Mouse (Mus musculus) lung, postnatal 0 days (tissue): ENCODE data around the gene Cnih3. TPM values are rescaled to one million over a fixed set of nuclear protein-coding genes. Genes with fewer than 3 reads are reported as not detected.

Source experiments
- ATAC-seq: fragments of 200-750 bp; cut with Nextera tagmentation; 2 replicates; pipeline ENCODE4 v1.8.0; 2017; ENCODE audit warnings: moderate library complexity
- DNase-seq: peaks from one replicate; pipeline ENCODE4 v3.0.0-alpha.2; 2016; ENCODE audit warnings: low spot score
- H3K27ac ChIP-seq: fragments of 300-500 bp; sonication (generic); 2 replicates; pipeline ENCODE4 v1.5.1; 2014; ENCODE audit warnings: antibody characterized with exemption, mild to moderate bottlenecking, low read length, mixed read lengths
- H3K27me3 ChIP-seq: fragments of 300-500 bp; sonication (generic); replicated peaks from 2 replicates; pipeline ENCODE4 v1.6.1; 2014; ENCODE audit warnings: low read length, mixed read lengths; ENCODE audit not compliant: insufficient read depth
- H3K36me3 ChIP-seq: fragments of 300-500 bp; sonication (generic); 2 replicates; pipeline ENCODE4 v1.6.1; 2014; ENCODE audit warnings: low read length, mixed read lengths; ENCODE audit not compliant: insufficient read depth
- H3K4me1 ChIP-seq: fragments of 300-500 bp; sonication (generic); 2 replicates; pipeline ENCODE4 v1.6.1; 2014; ENCODE audit warnings: antibody characterized with exemption, low read depth, low read length, mixed read lengths; ENCODE audit not compliant: insufficient read depth
- H3K4me2 ChIP-seq: fragments of 300-500 bp; sonication (generic); replicated peaks from 2 replicates; pipeline ENCODE4 v1.6.1; 2014; ENCODE audit warnings: low read depth, mild to moderate bottlenecking, low read length, moderate library complexity, mixed read lengths
- H3K4me3 ChIP-seq: fragments of 300-500 bp; sonication (generic); 2 replicates; pipeline ENCODE4 v1.5.1; 2014; ENCODE audit warnings: low read depth, low read length
- H3K9ac ChIP-seq: fragments of 300-500 bp; sonication (generic); replicated peaks from 2 replicates; pipeline ENCODE4 v1.6.1; 2014; ENCODE audit warnings: low read depth, mild to moderate bottlenecking
- H3K9me3 ChIP-seq: fragments of 300-500 bp; sonication (generic); 2 replicates; pipeline ENCODE4 v1.6.1; 2016; ENCODE audit warnings: low read length, mixed read lengths
- CTCF ChIP-seq: IDR thresholded peaks from 2 replicates; pipeline ENCODE4 v1.5.1; 2016; ENCODE audit warnings: antibody characterized with exemption, mild to moderate bottlenecking
- EP300 ChIP-seq: IDR thresholded peaks from 2 replicates; pipeline ENCODE4 v1.6.1; 2016; ENCODE audit warnings: antibody characterized with exemption, mild to moderate bottlenecking, control low read depth
- WGBS: fragments of 180-500 bp; shearing (Covaris S2); extraction: QIAGEN DNeasy Blood & Tissue Kit; methylation state at CpG from one replicate; pipeline ENCODE4 v1.1.7; 2014; 5-methylcytosine and 5-hydroxymethylcytosine counted together
- polyA plus RNA-seq: library from polyadenylated mRNA; unstranded; fragments of >200 nt; fragmentation: Nextera tagmentation; extraction: Ambion mirVana; gene quantifications from 2 replicates; pipeline ENCODE4 v1.2.1, GENCODE M21; 2015

The Cnih3 gene
- polyA plus RNA-seq, 1 experiment from 2014 or later, result 0.30 TPM

GRCm38 (mm10) chr1:181315350-181315749, 37.1 kb upstream of the Cnih3 start:
- Histone ChIP-seq H3K4me2 (no peak overlapping the region), H3K9ac (no peak overlapping the region), H3K36me3 (no peaks in the 10 kb centered on the region), H3K4me3 (no peak overlapping the region), H3K27me3 (no peaks in the 10 kb centered on the region), H3K9me3 (no peaks in the 10 kb centered on the region), H3K27ac (no peak overlapping the region), H3K4me1 (no peaks in the 10 kb centered on the region)
- ATAC-seq (peak; percentile 60; the same call in 1 of the 2 replicates), DNase-seq (peak; percentile 16)
- no peak for TF ChIP-seq CTCF
- TF ChIP-seq EP300, result peak; percentile 49; the same call in 1 of the 2 replicates
- whole genome bisulfite sequencing, result 61% methylated on average over 3 of the region's 3 CpGs

GRCm38 (mm10) chr1:181316571-181316970, 35.9 kb upstream of the Cnih3 start:
- 80% methylated on average over 5 of the region's 5 CpGs for WGBS
- no peaks in the 10 kb centered on the region for H3K27me3 ChIP-seq
- no peaks in the 10 kb centered on the region for H3K36me3 ChIP-seq
- H3K27ac ChIP-seq, result no peak overlapping the region
- no peak for TF ChIP-seq EP300
- TF ChIP-seq CTCF, result no peak
- H3K9me3 ChIP-seq, result no peaks in the 10 kb centered on the region
- ATAC-seq, result no peak
- no peak overlapping the region for H3K4me3 ChIP-seq
- no peak for DNase-seq
- H3K4me2 ChIP-seq, result no peak overlapping the region
- H3K9ac ChIP-seq, result no peak overlapping the region
- no peaks in the 10 kb centered on the region for H3K4me1 ChIP-seq

GRCm38 (mm10) chr1:181319466-181319865, 33.0 kb upstream of the Cnih3 start:
- no peaks in the 10 kb centered on the region for H3K9me3 ChIP-seq
- DNase-seq (no peak), ATAC-seq (no peak)
- no peaks in the 10 kb centered on the region for H3K27me3 ChIP-seq
- H3K4me2 ChIP-seq, result no peak overlapping the region
- no peak overlapping the region for H3K9ac ChIP-seq
- no peaks in the 10 kb centered on the region for H3K36me3 ChIP-seq
- WGBS, result 74% methylated on average over 6 of the region's 6 CpGs
- no peak overlapping the region for H3K4me3 ChIP-seq
- no peaks in the 10 kb centered on the region for H3K4me1 ChIP-seq
- H3K27ac ChIP-seq, result no peak overlapping the region
- TF ChIP-seq CTCF, result no peak
- no peak for TF ChIP-seq EP300

GRCm38 (mm10) chr1:181321149-181321548, 31.3 kb upstream of the Cnih3 start:
- Histone ChIP-seq H3K4me2 (no peak overlapping the region), H3K27me3 (no peaks in the 10 kb centered on the region), H3K36me3 (no peaks in the 10 kb centered on the region), H3K4me3 (no peak overlapping the region), H3K9ac (no peak overlapping the region), H3K9me3 (no peaks in the 10 kb centered on the region), H3K4me1 (no peaks in the 10 kb centered on the region), H3K27ac (no peak overlapping the region)
- DNase-seq (no peak), ATAC-seq (no peak)
- WGBS, result 92% methylated on average over 5 of the region's 5 CpGs
- no peak for TF ChIP-seq EP300
- TF ChIP-seq CTCF, result no peak

- Histone ChIP-seq H3K4me2 (no peak overlapping the region), H3K4me3 (no peak overlapping the region), H3K36me3 (no peaks in the 10 kb centered on the region), H3K9me3 (no peaks in the 10 kb centered on the region), H3K27ac (no peak overlapping the region), H3K4me1 (no peaks in the 10 kb centered on the region), H3K9ac (no peak overlapping the region), H3K27me3 (no peaks in the 10 kb centered on the region)
- TF ChIP-seq CTCF (no peak), EP300 (no peak)
- 87% methylated on average over 3 of the region's 3 CpGs for WGBS
- no peak for DNase-seq
- ATAC-seq, result no peak
Measured at GRCm38 (mm10) chr1:181323134-181323533, 29.3 kb upstream of the Cnih3 start.

- no peak overlapping the region for H3K27ac ChIP-seq
- no peak for ATAC-seq
- TF ChIP-seq CTCF, result no peak
- TF ChIP-seq EP300, result no peak
Measured at GRCm38 (mm10) chr1:181327137-181327536, 25.3 kb upstream of the Cnih3 start.

More at GRCm38 (mm10) chr1:181327137-181327536, 25.3 kb upstream of the Cnih3 start:
- no peak for DNase-seq
- 0 out of 2 replicates have a peak, but pooled peaks cover 1% of the 10 kb centered on the region for H3K4me1 ChIP-seq
- H3K4me2 ChIP-seq, result no peak overlapping the region
- no peaks in the 10 kb centered on the region for H3K27me3 ChIP-seq
- no peak overlapping the region for H3K4me3 ChIP-seq
- H3K36me3 ChIP-seq, result no peaks in the 10 kb centered on the region
- no peak overlapping the region for H3K9ac ChIP-seq
- H3K9me3 ChIP-seq, result no peaks in the 10 kb centered on the region
- WGBS, result 91% methylated on average over 5 of the region's 5 CpGs
